Mouse (Mus musculus) c-Kit-positive CD71-positive TER-119-negative erythroid progenitor cells, embryonic 14.5 days (primary cell): ENCODE data around the gene Cadps.
A peak's percentile ranks its signal among the peaks of the same experiment; 100 is the strongest.
"Not testable (repeated sequence)": the region's sequence is repeated elsewhere in the genome, so short reads cannot be mapped to it uniquely, and the experiment has no call there.

ENCODE experiments used
- DNase-seq: peaks from one replicate; pipeline ENCODE4 v3.0.0-alpha.2; 2013; ENCODE audit warnings: low read depth

Gene Cadps

DNA sequence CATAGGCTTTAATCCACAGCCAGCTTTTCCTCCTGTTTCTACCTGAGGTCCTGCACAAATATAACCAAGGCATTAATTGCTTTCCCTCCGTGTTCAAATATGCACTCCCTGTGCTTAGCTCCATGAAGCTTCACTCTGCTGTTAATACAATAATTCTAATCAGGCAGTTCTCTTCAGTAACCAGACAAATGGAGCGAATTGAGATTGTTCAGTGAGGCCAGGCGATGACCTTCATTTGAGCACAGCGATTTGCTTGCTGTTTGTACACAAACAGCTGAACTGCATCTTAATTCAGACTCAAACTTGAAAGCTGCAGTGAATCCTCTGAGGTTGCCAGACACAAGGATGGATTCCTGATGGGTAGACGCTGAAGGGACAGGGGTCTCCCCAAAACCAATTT, 239.3 kb downstream of the Cadps start:
- DNase-seq: no peak

DNA sequence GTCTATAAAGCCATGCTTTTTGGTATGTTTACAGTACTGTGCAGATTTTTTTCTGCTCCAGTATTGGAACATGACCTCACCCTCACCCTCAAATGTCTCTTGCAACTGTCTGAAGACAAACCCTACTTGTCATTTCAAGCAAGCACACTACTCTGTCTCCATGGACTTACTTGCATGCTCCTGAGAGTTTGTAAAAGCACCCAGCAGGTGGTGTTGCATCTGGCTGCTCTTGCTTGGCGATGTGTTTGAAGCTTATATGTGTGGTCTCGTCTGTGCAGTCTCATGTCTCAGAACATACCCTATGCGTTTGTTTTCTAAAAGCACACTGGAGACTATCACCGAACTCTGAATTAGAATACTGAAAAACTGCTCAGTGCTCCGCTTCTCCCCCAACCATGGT, 241.2 kb downstream of the Cadps start:
- no peak for DNase-seq

- no peak for DNase-seq
Measured at GRCm38 (mm10) chr14:12580786-12581185, 242.1 kb downstream of the Cadps start.

DNA sequence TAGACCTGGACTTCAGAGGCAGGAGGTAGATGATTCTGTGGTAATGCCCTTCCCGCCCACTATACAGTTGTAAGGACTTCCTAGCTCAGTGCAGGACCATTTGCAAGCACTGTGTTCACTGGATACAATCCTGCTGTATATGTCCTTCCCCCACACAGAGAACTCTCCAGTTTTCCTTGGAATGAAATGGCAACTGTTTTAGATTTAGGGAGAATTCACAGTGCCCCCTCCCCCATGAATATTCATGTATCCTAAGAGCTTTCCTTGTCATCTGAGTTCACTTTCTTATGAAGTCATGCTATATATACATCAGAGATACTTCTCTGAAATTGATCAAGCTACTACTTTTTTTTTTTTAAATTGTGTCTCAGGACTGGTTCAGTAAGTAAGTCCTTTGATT, 244.7 kb downstream of the Cadps start:
- DNase-seq: no peak

- no peak for DNase-seq
Measured at GRCm38 (mm10) chr14:12577475-12578140, 245.3 kb downstream of the Cadps start.

GRCm38 (mm10) chr14:12575105-12575504, 247.8 kb downstream of the Cadps start:
- DNase-seq: peak; percentile 6

DNA sequence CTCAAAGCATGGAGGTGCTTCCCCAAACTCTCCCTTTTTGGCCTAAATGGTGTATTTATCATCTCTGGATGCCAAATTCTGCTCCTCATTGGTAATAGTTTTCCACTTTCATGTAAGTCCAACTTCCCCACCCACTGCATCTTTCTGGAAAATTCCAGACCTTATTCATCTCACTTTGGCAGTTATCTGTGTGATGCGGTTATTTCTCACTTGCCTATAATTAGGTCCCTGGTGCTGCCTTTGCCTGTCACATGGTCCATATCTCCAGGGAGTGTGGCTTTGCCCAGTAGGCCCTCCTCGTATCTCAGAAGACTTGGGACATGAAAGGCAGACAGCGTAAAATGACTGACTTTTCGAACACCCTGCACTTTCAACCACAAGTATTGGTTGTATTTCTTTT, 248.5 kb downstream of the Cadps start:
- DNase-seq: no peak

- DNase-seq: not testable (repeated sequence)
Measured at GRCm38 (mm10) chr14:12561730-12562129, 261.1 kb downstream of the Cadps start.

GRCm38 (mm10) chr14:12560233-12560577, 262.7 kb downstream of the Cadps start:
- no peak for DNase-seq

DNA sequence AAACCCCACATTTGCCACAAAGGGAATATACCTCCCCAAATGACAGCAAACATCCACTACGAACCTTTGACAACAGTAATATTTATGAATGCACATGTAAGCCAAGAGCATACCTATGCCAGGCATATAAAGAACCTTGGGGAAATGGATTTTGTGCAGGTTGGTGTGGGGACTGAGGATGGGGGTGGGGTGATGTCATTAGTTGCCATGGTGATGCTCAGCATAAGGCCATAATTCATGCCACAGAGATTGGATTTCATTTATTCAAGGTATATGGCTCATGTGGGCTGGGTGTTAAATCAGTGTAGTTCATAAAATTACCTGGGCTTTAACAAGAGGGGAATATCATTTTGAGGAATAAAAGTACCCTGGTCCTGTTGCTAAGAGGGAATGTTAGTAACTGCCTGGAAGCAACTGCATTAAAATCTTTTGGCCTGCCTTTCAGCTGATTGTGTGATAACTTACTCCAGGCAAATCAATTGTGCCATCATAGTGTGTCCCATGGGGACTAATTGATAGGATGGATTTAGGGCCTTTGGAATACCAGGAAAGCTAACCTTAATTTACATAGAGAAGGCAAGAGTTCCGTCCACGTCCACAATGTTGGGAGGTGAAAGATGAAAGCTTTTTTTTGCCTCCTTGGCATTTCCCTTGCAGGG, 263.2 kb downstream of the Cadps start:
- DNase-seq: no peak

DNA sequence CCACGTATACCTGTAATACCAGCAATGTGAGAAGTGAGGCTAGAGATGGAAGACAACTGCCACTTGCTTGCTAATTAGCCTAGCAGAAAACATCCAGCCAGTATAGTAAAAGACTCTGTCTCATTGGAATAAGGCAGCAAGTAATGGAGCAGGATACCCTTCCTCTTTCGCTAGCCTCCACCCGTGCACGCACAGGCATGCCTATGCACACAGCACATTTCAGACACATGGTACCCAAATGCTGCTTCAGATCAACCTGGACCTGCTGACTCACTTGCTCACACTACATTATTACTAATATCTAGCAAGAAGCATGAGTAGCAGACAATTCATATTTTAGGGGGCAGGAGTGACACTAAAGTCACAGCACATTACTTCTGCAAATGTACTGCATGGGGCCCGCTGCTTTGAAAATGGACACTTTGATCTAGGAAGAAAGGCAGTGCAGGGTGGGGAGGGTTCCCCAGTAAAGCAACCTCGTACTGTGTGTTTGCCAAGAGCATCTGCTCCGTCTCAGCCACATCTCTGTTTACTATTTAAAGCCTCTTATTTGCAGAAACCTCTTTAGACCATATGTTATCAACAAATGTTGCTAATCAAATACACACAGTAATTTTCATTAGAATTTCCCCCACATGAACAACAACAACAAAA, 263.8 kb downstream of the Cadps start:
- DNase-seq: no peak

DNA sequence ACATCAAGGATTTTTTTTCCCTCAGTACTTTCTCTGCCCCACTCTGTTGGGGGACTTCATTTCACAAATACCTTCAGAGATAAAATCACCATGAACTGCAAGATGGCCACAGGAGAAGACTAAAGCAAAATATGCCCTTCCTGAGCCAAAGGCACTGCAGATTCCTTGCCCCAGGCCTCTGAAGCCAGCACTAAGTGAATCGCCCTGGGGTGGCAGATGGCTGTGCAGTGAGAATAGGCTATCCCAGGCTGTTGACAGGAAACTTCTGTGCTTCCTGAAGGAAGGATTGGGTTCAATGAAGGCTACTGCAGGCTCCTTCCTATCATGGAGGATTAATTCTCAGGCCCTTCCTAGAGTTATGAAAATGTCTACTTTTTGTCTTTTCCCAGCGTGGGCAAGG, 268.4 kb downstream of the Cadps start:
- DNase-seq: no peak

- no peak for DNase-seq
Measured at GRCm38 (mm10) chr14:12551353-12551752, 271.5 kb downstream of the Cadps start.

DNA sequence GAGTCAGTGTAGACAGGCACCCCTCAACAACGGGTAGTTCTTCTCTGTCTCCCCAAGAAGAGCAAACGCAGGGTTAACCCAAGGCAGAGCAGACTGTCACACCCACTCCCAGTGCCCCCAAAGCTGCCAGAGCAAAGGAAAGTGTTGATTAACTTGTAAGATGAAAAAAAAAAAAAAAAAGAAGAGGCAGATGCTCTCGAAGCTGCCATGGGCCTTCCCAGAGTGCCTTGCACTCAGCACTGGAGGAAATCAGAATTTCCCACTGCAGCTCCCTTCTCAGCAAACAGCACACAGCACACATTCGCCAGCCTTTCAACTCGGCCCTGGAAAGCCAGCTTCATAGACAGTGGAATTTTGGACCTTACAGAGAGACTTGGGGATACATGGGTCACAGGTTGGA, 271.9 kb downstream of the Cadps start:
- no peak for DNase-seq

DNA sequence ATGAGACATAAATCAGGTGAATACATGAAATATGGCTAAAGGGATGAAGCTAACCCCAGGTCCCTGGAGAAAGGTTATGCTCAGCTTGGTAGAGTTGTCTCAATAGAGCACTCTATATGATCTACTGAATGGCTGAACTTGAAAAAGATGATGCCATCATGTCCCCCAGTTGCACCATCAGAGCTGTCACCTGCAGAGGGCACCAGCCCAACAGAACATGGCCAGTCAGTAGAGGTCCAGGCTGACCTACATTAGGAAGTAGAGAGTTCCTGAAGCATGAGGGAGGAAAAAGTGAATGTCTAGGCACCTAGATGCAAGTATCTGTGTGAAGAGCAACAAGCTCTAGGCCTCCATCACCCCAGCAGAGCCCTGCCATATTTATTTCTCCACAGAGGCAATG, 273.6 kb downstream of the Cadps start:
- DNase-seq: no peak

GRCm38 (mm10) chr14:12547496-12547895, 275.4 kb downstream of the Cadps start:
- DNase-seq: no peak

- DNase-seq: no peak
Measured at GRCm38 (mm10) chr14:12541733-12542132, 281.1 kb downstream of the Cadps start.

GRCm38 (mm10) chr14:12539071-12539470, 283.8 kb downstream of the Cadps start:
- no peak for DNase-seq

DNA sequence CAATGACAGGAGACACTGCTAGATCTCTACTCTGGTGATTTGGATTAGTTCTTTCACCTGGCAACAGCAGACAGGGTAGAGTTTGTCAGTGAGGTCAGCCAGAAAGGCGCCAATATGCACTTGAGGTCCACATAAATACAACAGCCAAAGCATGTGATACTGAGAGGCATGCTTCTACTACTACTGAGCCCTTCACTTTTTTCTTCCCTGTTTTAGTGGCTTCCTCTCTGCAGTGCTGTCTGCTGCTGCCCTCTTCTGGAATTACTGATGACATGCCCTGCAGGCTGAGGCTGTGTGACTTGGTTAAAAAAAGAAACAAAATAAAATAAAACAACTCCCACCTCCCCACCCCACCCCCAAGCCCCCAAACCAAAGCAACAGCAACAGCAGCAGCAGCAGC, 291.8 kb downstream of the Cadps start:
- no peak for DNase-seq

GRCm38 (mm10) chr14:12530554-12530953, 292.3 kb downstream of the Cadps start:
- no peak for DNase-seq

DNA sequence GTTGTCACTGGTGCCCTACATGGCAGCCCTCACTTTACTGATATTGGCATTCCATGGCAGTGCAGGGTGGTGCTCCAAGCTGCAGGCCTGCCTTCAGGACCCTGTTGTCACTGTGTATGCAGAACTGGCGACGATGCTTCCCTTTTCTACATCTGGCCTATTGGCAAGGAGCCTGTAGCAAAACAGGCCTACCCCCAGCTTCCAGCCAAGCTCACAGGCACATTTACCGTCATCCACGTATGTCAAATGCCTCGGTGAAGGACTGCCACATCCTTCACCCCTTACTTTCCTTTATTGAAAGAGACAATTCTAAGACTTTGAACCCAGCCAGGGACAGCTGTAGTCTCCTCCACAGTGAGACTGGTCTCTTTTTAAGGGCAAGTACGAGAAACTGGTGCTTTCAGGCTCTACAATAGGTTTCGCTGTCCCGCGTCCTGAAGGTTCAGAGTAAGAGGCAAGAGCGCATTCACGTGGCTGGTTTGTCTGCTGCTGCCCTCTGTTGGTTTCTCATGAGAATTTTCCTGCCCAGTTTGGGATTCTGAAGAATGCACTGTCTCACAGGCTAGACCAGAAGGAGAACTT, 292.8 kb downstream of the Cadps start:
- DNase-seq: no peak

DNA sequence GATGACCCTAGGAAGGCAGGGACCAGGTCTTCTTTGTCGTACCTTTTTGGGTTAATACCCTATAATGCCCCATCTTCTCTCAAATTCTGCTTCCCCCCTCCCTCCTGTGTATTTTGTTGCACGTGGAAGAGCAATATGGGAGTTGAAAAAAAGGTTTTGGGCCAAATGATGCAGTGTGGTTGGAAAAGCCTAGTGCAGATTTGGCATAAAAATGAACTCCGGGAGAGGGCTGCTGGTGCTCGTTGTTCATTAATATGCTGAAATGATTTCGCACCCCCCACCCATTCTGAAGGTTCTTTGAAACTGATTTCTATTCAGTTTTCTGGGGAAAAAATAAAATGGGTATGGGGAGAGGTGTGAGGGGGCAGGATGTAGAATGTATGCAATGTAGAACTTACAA, 295.6 kb downstream of the Cadps start:
- DNase-seq: no peak

- DNase-seq: no peak
Measured at GRCm38 (mm10) chr14:12507018-12507417, 315.9 kb downstream of the Cadps start.
